Mouse (Mus musculus) cerebellum, adult 9-10 months (tissue): ENCODE data around the gene 2310034G01Rik.

ENCODE experiments used
- DNase-seq: peaks from one replicate; pipeline ENCODE4 v3.0.0; 2022

2310034G01Rik gene

DNA sequence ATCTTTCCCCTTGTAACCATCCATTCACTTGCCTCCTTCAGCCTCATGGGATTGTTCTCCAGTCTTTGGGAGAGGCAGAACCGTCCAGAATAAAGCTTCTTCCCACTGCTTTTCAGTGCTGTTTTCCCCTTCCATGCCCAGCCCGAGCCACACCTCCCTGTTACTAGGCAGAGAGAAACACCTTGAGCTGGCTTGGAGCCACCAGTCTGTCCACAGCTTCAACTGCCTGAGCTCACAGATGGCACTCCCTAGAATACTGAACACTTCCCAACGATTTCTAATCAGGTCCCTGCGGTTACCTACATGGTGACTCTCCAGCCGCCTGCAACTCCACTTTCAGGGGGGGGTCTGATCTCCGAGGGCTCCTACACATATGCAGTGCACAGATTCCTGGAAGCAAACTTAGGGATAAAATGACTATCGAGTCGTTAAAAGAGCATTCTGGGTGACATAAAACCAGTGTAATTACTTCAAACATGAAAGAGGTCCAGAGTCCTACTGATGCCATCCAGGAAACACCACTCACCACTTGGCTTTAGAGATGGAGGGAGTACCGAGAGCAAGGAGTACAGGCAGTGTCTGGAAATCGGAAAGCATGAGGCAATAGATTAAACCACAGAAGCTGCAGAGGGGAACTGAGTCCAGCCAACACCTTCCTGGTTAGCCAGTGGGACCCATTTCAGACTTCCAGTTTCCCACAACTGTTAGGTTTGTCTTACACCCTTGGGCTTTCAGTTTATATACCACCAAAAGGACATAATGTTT, at the start of gene 2310034G01Rik:
Gene 2310034G01Rik (minus strand): TSS at position 135 of the 765 bp plus-strand sequence.
- peak; percentile 68 for DNase-seq

DNA sequence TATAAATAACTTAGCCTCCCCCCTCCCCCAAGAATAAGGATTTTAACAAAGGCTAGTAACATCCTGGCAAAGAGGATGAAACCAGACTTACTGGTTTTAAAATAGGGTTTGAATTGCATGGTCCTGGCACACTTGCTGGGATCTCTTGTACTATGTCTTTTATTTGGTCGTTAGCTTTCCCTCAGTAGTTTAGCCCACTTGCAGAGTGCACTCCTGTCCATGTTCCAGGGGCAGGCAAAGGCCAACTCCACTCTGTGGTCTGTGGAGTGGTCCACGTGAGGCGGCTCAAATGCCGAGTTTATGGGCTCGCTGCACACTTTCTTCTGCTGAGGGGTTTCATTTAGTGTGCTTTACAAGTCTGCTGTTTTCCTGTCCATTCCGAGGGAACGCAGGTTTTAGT, 49.8 kb upstream of the 2310034G01Rik start:
- no peak for DNase-seq

DNA sequence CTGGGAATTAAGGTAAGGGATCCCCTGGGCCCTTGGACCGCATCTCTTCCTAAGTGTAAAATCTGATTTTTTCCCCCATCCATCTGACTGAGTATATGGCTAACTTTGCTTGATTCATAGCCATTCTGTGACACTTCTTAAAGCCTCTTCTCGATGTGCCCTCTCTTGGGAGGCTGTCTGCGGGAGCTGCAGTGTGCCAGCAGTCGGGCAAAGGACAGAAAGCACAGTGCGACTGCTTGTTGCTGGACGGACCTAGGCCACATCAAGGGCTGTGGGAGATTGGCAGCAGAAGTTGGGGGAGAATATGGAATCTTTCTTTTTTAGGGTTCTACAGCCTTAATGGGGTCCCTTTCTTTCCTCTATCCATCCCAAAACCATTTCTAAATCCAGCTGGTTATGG, 49.3 kb upstream of the 2310034G01Rik start:
- DNase-seq = no peak

DNA sequence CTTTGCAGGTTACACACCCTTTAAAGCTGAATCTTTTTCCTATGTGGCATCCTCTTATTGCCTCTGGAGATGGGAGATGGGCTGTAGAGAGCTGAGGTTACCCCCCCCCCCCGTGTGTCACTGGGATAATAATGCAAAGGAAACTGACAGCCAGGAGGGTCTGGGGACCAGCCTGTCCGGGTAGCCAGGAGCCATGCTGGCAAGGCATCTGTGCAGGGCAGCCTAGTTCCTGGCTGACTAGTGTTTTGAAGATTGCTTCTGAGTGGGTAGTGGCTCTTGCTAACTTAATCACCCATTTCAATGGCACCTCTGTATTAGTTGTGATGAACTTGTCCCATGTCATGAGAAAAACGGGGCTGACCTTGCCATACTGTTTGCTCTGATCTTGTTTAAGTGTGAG, 48.3 kb upstream of the 2310034G01Rik start:
- DNase-seq = no peak

DNA sequence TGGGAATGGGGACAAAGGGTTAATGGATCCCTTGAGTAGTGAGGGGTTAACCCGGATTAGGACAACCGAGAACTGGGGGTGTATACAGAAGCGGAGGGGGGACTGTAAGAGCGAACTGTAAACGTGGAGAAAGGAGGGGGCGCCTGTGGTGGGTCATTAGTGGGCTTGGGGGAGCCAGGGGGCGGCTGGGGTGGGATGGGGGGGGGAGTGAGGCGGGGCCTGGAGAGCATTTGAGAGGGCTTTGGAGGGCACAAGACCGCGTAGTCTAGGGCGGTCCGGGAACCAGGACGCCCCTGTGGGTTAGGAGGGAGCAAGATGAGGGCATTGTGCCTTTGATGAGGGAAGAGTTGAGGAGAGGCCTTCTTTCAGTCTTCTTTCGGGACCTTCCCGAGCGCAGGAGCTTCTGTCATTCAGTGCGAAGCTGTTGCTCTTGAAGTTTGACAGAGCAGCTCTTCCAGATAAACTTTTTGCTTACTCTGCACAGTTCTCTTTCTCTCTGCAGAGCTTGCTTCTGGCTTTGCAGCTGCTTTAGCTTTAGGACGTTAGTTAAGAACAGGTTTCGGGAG, 47.4 kb upstream of the 2310034G01Rik start:
- no peak for DNase-seq

DNA sequence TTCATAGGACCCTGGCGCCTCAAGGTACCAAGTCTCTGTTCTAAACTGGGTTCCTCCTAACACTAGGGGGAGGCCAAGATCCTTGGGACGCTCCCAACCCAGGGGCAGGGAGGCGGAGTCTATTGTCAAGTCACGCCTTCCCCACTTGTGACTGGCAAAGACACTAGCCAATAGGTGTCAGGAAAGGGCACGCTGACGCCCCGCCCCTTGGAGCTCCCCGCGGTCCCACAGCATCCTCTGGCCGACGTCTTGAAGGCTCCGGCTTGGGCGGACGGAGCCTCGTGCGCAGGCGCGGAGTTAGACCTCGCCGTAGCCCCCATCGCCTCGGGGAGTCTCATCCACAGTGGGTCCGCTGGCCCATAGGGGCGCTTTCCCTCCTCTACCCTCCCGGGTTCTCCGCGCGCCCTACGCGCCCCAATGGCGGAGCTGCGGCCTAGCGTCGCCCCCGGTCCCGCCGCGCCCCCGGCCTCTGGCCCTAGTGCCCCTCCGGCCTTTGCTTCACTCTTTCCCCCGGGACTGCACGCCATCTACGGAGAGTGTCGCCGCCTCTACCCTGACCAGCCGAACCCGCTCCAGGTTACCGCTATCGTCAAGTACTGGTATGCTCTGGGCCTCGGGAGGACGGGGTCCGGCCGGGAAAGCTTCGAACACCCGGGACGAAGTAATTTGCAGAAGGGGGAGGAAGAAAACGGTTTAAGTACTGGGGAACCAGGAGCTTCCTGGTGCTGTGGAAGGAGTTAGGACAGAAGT, 46.8 kb upstream of the 2310034G01Rik start, which contains the start of gene Sufu:
Gene Sufu (plus strand): TSS at position 211 of the 750 bp plus-strand sequence.
- DNase-seq = peak; percentile 99

DNA sequence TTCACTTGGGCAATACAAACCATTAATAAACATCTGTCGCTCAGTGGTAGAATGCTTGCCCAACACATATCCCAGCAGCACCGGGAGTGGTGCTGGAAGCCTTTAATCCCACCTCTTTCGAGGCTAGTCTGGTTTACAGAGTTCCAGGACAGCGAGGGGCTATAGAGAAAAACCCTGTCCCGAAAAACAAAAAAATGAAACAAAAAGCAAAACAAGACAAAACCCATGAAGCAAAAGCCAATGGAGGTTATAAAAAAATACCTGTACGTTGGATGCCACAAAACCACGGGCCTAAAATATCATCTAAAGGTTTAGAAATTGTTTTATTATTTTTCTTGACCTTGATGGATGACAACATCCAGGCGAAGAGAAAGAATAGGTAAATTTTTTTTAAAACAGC, 46.0 kb upstream of the 2310034G01Rik start:
- no peak for DNase-seq

DNA sequence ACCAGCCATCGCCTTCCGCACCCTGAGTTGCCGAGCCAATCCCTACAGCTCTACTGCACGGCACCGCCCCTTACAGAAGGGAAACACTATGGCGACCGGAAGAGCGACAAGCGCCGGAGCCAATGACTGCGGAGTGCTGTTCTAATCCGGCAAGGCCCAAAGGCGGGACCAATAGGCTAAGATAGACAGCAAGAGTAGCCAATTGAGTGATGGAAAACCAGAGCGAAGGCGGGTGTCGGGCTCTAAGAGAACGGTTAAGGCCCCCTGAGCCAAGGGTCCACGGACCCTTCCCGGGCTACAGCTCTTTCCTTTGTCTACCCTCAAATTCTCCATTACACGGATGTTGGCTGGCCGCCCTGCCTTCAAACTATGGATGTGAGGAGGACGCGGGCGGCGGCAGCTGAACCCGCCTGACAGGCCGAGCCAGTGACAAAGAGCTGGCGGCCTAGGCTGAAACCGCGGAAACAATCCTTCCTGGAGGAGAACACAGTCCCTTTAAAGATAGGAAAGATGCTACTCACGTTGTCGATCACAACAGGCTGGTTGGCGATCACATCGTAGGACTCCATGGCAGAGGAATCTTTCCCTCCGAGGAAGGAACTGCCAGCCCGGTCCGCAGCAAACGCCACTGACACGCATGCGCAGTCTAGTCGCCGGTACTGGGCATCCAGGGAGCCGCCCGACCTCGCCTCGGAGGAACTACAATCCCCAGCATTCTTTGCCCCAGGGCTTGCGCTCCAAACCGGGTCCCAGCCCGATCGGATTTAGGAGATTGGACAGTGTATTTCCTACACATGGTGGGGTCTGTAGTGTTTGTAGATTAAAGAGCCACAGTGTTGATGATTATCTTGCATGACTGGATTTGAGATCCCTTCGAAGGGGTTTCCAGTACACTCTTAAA, 45.3 kb upstream of the 2310034G01Rik start, which contains the start of gene Actr1a:
Gene Actr1a (minus strand): TSS at position 640 of the 901 bp plus-strand sequence.
- DNase-seq = peak; percentile 99

DNA sequence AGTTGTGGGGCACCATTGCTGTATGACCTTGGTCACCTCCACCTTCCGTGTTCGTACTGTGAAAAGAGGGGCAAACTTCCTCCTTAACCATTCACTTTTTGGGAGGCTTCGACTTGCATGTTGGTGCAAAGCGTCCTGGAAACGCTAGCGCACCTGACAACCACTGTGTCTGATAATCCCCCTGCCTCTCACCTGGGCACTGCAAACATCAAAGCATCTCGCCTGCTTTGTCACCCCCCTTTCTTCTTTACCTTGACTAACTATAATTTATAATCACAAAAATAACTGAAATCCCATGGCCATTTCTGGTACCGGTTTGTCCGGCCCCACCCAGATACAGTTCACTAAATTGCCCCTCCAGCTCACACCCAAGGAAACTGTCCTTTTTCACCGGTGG, 44.6 kb upstream of the 2310034G01Rik start:
- DNase-seq = no peak

DNA sequence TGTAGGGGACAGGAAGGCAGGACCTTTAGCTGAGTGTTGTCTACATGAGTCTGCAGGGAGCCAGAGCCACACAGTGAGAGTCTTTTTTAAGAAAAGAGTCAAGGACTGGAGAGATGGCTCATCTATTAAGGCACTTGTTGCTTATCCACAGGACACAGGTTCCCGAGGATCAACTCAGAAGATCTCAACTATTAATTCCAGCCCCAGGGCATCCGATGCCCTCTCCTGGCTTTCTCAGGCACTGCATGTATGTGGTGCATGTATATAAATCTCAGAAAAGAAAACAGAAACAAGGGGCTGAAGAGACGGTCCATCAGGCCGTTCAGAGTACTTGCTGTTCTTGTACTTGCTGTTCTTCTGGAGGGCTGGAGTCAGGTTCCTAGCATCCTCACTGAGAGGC, 41.9 kb upstream of the 2310034G01Rik start:
- peak; percentile 60 for DNase-seq

DNA sequence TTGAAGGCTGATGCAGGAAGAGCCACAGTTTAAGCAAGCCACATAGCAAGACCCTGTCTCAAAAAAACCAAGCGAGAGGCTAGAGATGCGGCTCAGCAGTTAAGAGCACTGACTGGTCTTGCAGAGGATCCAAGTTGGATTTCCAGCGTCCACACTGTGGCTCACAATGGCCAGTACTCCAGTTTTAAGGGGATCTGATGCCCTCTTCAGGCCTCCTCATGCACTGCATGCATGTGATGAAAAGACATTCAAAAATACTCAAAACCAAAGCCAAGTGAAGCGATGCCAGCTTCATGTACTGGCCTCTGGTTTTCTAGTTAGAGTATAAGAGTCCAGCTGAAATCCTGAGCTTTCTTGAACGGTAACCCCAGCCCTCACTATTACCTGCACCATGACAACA, 39.8 kb upstream of the 2310034G01Rik start:
- no peak for DNase-seq

DNA sequence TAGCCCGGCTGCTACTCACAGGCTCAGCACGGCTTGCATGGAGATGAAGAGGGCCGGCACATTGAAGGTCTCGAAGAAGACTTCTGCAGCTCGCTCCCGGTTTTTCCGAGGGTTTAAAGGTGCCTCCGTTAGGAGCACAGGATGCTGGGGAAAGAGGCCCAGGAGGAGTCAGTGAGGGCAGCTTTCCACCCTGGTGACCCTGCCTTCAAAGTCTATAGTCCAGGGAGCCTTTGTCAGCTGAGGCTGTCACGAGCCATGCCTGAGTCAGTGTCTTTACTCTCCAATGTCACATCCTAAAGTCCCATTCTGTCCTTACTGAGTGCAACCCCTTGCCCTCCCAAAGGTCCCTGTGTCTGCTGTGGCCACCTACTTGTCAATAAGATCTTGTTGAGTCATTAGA, 32.2 kb upstream of the 2310034G01Rik start:
- DNase-seq = no peak

DNA sequence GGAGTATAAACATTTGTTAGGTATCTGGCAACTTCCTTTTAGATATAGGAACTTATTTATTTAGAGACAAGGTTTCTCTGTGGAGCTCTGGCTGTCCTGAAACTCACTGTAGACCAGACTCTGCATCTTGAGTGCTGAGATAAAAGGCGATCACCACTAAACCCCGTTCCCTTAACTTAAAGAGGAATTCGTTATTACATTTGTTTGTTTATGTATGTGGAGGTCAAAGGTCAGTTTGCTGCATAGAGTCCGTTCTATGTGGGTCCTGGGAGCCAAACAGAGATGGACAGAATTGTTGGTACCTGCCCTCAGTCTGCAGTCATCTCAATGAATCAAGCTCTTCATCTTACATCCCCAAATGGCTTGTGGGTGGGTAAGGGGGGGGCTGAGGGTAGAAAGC, 25.8 kb upstream of the 2310034G01Rik start:
- DNase-seq = no peak

DNA sequence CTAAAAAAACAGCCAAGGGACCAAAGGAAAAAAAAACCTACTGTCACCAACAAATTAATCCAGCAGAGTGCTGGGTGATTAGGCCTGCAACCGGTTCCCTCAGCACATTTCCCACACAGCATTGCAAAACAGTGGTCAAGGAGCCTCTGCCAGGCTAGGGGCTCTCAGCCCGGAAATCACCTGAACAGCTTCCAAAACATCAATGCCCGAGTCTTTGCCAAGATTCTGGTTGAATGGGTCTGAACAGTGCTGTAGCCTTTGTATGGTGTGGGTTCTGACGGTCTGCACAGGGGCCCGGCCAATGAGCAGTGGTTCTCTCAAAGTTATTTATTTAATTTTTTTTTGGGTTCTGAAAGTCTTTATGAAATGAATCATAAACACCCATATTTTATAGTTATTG, 25.4 kb upstream of the 2310034G01Rik start:
- peak; percentile 49 for DNase-seq

DNA sequence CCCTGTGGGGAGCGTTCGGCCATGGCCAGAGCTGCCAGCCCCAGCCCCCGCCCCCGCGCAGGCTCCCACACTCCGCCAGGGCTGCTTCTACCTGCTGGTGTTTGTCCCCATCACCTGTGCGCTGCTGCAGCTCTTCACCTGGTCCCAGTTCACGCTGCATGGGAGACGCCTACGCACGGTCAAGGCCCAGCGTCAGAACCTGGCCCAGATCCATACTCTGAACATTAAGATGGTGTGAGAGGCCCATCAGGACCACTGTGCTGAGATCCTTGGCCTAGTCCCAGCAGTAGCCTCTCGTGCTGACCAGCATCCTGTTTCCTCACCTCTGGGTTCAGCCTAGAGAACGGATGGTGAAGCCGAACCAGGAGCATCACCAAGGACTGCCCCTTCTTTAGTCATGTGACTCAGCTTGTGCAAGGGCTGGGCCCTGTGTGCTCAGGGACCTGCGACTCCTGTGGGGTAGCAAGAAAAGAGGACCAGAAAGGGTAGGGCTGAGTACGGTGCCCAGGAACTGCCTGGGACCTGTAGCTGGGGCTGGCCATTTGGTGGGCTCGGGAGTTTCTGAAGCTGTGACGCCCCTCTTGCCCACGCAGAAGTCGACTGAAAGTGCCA, 24.5 kb upstream of the 2310034G01Rik start:
- peak; percentile 46 for DNase-seq

DNA sequence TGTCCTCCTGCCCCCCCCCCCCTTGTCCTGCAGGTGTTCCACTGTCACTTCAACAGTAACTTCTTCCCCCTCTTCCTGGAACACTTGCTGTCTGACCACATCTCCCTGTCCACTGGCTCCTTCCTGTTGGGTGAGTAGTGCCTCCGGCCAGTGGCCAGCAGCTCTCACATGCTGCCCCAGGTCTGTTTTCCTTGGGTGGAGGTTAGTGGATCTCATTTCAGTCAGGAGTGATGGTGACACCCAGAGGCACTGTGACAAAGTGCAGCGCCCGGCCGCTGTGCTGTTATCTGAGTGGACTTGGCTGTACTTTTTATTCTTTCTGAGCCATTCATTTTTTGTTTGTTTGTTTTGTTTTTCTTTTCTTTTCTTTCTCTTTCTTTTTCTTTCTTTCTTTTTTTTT, 19.1 kb upstream of the 2310034G01Rik start:
- DNase-seq = peak; percentile 78

DNA sequence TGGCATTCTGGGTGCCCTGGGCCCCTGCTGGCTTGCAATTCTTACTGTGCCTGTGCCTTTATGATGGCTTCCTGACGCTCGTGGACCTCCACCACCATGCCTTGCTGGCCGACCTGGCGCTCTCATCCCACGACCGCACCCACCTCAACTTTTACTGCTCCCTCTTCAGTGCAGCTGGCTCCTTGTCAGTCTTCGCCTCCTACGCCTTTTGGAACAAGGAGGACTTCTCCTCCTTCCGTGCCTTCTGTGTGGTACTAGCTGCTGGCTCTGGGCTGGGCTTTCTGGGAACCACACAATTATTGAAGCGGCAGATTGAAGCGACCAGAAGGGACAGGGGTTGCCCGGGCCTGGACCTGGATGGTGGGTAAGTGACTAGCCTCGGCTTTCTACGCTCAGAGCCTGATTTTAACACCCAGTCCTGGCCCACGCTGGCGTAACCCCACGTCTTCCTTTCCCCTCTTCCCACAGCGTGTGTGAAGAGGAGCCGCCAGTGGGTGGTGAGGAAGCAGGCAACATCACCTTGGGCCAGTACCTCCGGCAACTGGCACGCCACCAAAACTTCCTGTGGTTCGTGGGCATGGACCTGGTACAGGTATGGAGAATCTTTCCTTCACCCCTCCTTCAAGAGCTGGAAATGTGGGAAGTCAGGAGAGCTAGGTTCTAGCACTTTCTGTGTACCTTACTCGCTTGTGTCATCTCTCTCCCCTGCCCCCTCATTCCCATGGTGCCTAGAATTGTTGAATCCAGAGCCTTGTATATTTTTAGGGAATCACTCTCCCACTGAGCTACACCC, 17.9 kb upstream of the 2310034G01Rik start:
- peak; percentile 21 for DNase-seq

DNA sequence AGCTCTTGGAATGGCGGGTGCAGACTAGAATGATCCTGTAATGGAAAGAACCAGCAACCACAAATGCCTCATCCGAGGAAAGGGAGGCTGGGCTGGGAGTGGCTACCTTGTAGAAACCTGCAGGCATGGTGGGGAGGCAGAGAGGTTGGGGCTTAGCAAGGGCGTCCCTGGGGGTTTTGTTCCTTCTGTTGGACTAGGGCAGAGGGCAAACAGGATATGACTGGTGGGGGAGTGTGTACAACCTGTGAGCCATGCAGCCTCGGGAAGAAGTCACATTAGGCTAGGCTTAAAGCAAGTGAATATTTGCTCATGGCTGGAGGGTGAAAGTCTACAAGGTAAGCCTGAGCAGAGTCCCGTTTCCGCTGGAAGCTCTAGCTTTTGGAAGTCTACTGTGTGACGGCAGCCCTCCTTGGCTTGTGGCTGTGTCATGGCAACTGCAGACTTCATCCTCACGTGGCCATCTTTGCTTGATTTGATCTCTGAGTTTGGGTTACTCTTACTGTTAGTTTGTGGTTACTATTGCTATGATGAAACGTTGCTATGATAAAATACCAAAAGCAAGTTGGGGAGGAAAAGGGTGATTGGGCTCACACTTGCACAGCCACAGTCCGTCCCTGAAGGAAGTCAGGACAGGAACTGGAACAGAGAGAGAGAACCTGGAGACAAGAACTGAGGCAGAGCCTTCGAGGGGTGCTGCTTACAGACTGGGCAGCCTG, 13.3 kb upstream of the 2310034G01Rik start:
- DNase-seq = peak; percentile 10

DNA sequence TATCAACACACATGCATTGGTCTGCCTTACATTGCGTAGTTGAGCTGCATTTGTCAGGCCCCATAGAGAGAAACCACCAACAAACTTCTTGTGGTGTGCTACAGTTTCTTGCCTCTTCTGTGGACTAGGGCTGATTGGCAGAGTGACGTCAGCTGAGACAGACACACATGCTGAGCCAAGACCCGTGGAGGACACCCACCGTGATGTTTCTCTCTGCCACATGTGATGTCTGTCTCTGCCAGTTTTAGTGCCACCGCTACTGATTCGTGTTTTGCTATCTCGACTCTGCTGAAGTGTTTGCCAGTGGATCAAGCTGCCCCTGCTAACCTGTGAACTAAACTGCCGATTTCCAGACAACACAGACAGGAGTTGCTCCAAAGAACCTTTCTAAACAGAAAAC, 12.0 kb upstream of the 2310034G01Rik start:
- DNase-seq = no peak

DNA sequence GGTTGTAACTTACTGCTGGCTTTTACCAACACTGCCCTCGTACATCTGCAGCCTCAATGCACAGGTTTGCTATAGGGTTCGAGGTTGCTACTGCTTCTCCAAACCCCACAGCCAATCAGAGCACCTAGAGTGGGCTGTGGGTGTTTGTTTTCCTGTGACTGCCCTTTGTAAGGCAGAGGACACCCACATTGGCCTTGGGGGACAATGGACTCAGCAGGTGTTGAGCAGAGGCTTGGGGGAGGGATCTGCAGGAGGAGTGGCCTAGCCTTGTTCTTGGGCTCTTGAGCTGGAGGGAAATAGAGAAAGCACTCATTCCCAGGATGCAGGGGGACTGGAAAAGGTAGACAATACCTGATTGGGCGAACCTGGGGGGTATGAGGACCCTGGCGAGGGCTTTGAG, 8.3 kb upstream of the 2310034G01Rik start:
- DNase-seq = no peak
